Mouse (Mus musculus) liver, postnatal 0 days (tissue): ENCODE results near the gene Smo. TPM values are rescaled to one million over a fixed set of nuclear protein-coding genes. Genes with fewer than 3 reads are reported as not detected.
A peak's percentile ranks its signal among the peaks of the same experiment; 100 is the strongest.

Experiments used
- ATAC-seq: fragments of 200-750 bp; cut with Nextera tagmentation; 2 replicates; pipeline ENCODE4 v1.8.0; 2017; ENCODE audit warnings: mild to moderate bottlenecking, moderate library complexity
- DNase-seq: peaks from one replicate; pipeline ENCODE4 v3.0.0-alpha.2; 2016
- H3K27ac ChIP-seq: fragments of 300-500 bp; sonication (generic); 2 replicates; pipeline ENCODE4 v1.5.1; 2014; ENCODE audit warnings: antibody characterized with exemption, moderate library complexity, mild to moderate bottlenecking, low read depth
- H3K27me3 ChIP-seq: fragments of 300-500 bp; sonication (generic); 2 replicates; pipeline ENCODE4 v1.6.1; 2014; ENCODE audit warnings: low read length, control low read depth, mixed read lengths; ENCODE audit not compliant: insufficient read depth
- H3K36me3 ChIP-seq: fragments of 300-500 bp; sonication (generic); replicated peaks from 2 replicates; pipeline ENCODE4 v1.6.1; 2014; ENCODE audit warnings: mild to moderate bottlenecking, control low read depth, low read length, moderate library complexity, mixed read lengths; ENCODE audit not compliant: insufficient read depth
- H3K4me1 ChIP-seq: fragments of 300-500 bp; sonication (generic); 2 replicates; pipeline ENCODE4 v1.6.1; 2014; ENCODE audit warnings: antibody characterized with exemption, mild to moderate bottlenecking, control low read depth; ENCODE audit not compliant: insufficient read depth
- H3K4me2 ChIP-seq: fragments of 300-500 bp; sonication (generic); 2 replicates; pipeline ENCODE4 v1.6.1; 2014; ENCODE audit warnings: low read depth, mild to moderate bottlenecking, low read length, moderate library complexity, mixed read lengths
- H3K4me3 ChIP-seq: fragments of 300-500 bp; sonication (generic); 2 replicates; pipeline ENCODE4 v1.5.1; 2014; ENCODE audit warnings: low read depth, low read length
- H3K9ac ChIP-seq: fragments of 300-500 bp; sonication (generic); replicated peaks from 2 replicates; pipeline ENCODE4 v1.6.1; 2014; ENCODE audit warnings: mild to moderate bottlenecking, moderate library complexity
- H3K9me3 ChIP-seq: fragments of 300-500 bp; sonication (generic); 2 replicates; pipeline ENCODE4 v1.6.1; 2016; ENCODE audit warnings: mild to moderate bottlenecking, control low read depth, low read length, mixed read lengths
- CTCF ChIP-seq: sonication (generic); IDR thresholded peaks from 2 replicates; pipeline ENCODE4 v1.5.1; 2016; ENCODE audit warnings: antibody characterized with exemption, low read depth
- EP300 ChIP-seq: IDR thresholded peaks from 2 replicates; pipeline ENCODE4 v1.6.1; 2016; ENCODE audit warnings: antibody characterized with exemption, low read depth, mild to moderate bottlenecking
- WGBS: fragments of 180-500 bp; shearing (Covaris S2); extraction: QIAGEN DNeasy Blood & Tissue Kit; methylation state at CpG from one replicate; pipeline ENCODE4 v1.1.7; 2014; ENCODE audit not compliant: insufficient replicate concordance; 5-methylcytosine and 5-hydroxymethylcytosine counted together
- polyA plus RNA-seq: library from polyadenylated mRNA; unstranded; fragments of >200 nt; fragmentation: Nextera tagmentation; extraction: Ambion mirVana; gene quantifications from 2 replicates; pipeline ENCODE4 v1.2.1, GENCODE M21; 2015

Smo gene
- polyA plus RNA-seq, 1 experiment from 2014 or later: 2.2 TPM

GRCm38 (mm10) chr6:29717952-29718521 is 17.3 kb upstream of the Smo start:
- Histone ChIP-seq H3K9me3 (no peaks in the 10 kb centered on the region), H3K4me2 (no peak overlapping the region), H3K27ac (no peak overlapping the region), H3K4me3 (no peak overlapping the region), H3K36me3 (peaks cover 53% of the 10 kb centered on the region), H3K9ac (no peak overlapping the region), H3K4me1 (no peaks in the 10 kb centered on the region), H3K27me3 (no peaks in the 10 kb centered on the region)
- DNase-seq: no peak
- ATAC-seq: no peak
- WGBS: 63% methylated on average over 14 of the region's 14 CpGs
- TF ChIP-seq EP300 (no peak), CTCF (no peak)

GRCm38 (mm10) chr6:29718894-29719329 is 16.4 kb upstream of the Smo start:
- peak overlapping the region; percentile 17; the same call in 1 of the 2 replicates for H3K4me3 ChIP-seq
- ATAC-seq: no peak
- peak overlapping the region; percentile 49 for H3K4me2 ChIP-seq
- H3K27me3 ChIP-seq: no peaks in the 10 kb centered on the region
- H3K9ac ChIP-seq: no peak overlapping the region
- no peak for TF ChIP-seq EP300
- TF ChIP-seq CTCF: no peak
- no peak for DNase-seq
- peaks cover 47% of the 10 kb centered on the region for H3K36me3 ChIP-seq
- H3K9me3 ChIP-seq: no peaks in the 10 kb centered on the region
- 38% methylated on average over 15 of the region's 15 CpGs for WGBS
- H3K27ac ChIP-seq: no peak overlapping the region
- no peaks in the 10 kb centered on the region for H3K4me1 ChIP-seq

GRCm38 (mm10) chr6:29721890-29722289 is 13.4 kb upstream of the Smo start:
- WGBS: 58% methylated on average over 2 of the region's 2 CpGs
- DNase-seq: no peak
- ATAC-seq: no peak

GRCm38 (mm10) chr6:29726576-29727200 is 8.6 kb upstream of the Smo start:
- 71% methylated on average over 1 of the region's 1 CpGs for WGBS
- no peak for DNase-seq
- no peak for ATAC-seq

More at GRCm38 (mm10) chr6:29721890-29722289, 13.4 kb upstream of the Smo start:
- TF ChIP-seq CTCF: no peak
- Histone ChIP-seq H3K9me3 (no peaks in the 10 kb centered on the region), H3K9ac (no peak overlapping the region), H3K4me2 (no peak overlapping the region), H3K4me1 (no peaks in the 10 kb centered on the region), H3K27ac (no peak overlapping the region), H3K36me3 (peaks cover 27% of the 10 kb centered on the region), H3K4me3 (no peak overlapping the region), H3K27me3 (no peaks in the 10 kb centered on the region)

GRCm38 (mm10) chr6:29728035-29728434 is 7.3 kb upstream of the Smo start:
- H3K4me2 ChIP-seq: no peak overlapping the region
- no peak for DNase-seq
- no peak for ATAC-seq
- H3K4me1 ChIP-seq: no peaks in the 10 kb centered on the region
- no peak overlapping the region for H3K27ac ChIP-seq
- H3K36me3 ChIP-seq: no peaks in the 10 kb centered on the region
- no peak for TF ChIP-seq CTCF
- no peak for TF ChIP-seq EP300
- H3K9ac ChIP-seq: no peak overlapping the region
- H3K4me3 ChIP-seq: no peak overlapping the region
- no peaks in the 10 kb centered on the region for H3K9me3 ChIP-seq
- no peaks in the 10 kb centered on the region; the same call in 1 of the 2 replicates for H3K27me3 ChIP-seq
- WGBS: 59% methylated on average over 3 of the region's 3 CpGs

More at GRCm38 (mm10) chr6:29726576-29727200, 8.6 kb upstream of the Smo start:
- no peaks in the 10 kb centered on the region for H3K27me3 ChIP-seq
- H3K36me3 ChIP-seq: no peaks in the 10 kb centered on the region
- TF ChIP-seq EP300: no peak
- no peak for TF ChIP-seq CTCF
- no peak overlapping the region for H3K4me2 ChIP-seq
- no peaks in the 10 kb centered on the region for H3K4me1 ChIP-seq
- H3K9ac ChIP-seq: no peak overlapping the region
- no peak overlapping the region for H3K4me3 ChIP-seq
- no peaks in the 10 kb centered on the region for H3K9me3 ChIP-seq
- H3K27ac ChIP-seq: no peak overlapping the region

GRCm38 (mm10) chr6:29729491-29729890 is 5.8 kb upstream of the Smo start:
- Histone ChIP-seq H3K9me3 (no peaks in the 10 kb centered on the region), H3K27me3 (peaks cover 4% of the 10 kb centered on the region; the same call in 1 of the 2 replicates), H3K4me3 (no peak overlapping the region), H3K4me2 (no peak overlapping the region), H3K27ac (no peak overlapping the region), H3K9ac (no peak overlapping the region), H3K4me1 (no peaks in the 10 kb centered on the region), H3K36me3 (no peaks in the 10 kb centered on the region)
- TF ChIP-seq CTCF (no peak), EP300 (no peak)
- 40% methylated on average over 1 of the region's 1 CpGs for WGBS
- ATAC-seq (no peak), DNase-seq (no peak)
